11 mouse cellular contexts compared by ENCODE assay signal in the genomic region with DNA sequence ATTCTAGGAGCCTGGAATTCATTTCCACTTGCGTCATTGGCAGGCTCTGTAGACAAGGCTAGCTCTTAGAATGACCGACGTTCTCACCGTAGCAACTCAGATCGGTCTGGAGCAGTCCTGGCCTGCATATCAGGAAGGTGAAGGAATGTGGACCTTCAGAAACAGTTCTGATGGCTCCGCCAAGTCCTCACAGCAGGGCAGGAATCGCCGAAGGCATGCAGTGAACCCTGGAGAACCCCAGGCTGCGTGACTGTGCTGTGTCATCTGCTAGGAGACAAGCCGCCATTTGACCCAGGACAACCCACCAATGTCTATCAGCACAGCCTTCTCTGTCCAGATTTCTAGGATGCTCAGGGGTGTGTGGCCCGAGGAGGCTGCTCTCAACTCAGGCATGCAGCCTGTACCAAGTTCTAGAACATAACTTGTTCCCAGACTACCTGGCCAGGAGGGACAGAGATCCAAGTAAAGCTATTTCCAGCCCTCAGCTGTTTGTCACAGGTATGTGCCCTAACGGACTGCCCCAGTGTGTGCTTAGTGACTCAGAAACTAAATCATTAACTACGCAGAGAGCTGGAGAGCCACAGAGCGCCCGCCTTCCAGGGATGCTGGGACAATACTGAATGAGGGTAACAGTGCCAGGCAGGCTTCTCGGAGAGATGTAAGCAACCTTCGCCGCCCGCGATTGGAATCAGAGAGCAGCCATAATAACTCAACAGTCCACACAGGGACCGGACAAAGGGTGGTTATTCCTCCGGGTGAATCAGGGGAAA. TPM values are rescaled to one million over a fixed set of nuclear protein-coding genes. Genes with fewer than 3 reads are reported as not detected.
DNase-seq lines count a peak whose midpoint lies in the region; ATAC-seq and TF ChIP-seq lines count a peak whose summit lies in the region.
"Had no signal": no experiment of that assay in that cellular context is flagged by ENCODE, and none has a peak within 500 bp of the region (broad histone marks: within the 10 kb centered on the region; RNA-seq: fewer than 3 reads in every experiment).

No protein-coding gene starts in this region.

- no peak overlapping the region for H3K9ac ChIP-seq in lung, embryonic 16.5 days (ENCODE audit: low read length)
- no peak overlapping the region for H3K9ac ChIP-seq in forebrain, postnatal 0 days
- H3K9ac ChIP-seq: heart, embryonic 15.5 days; limb, embryonic 15.5 days had no signal

- H3K4me1 ChIP-seq in lung, embryonic 16.5 days (replicated peaks; ENCODE audit: control insufficient read depth, insufficient read depth, low read length), result peaks cover 20% of the 10 kb centered on the region
- peaks cover 4% of the 10 kb centered on the region; the same call in 1 of the 2 replicates for H3K4me1 ChIP-seq in forebrain, postnatal 0 days (ENCODE audit: insufficient read depth)

- H3K9me3 ChIP-seq in lung, embryonic 16.5 days (ENCODE audit: control insufficient read depth, low read length), result no peaks in the 10 kb centered on the region
- no peaks in the 10 kb centered on the region for H3K9me3 ChIP-seq in forebrain, postnatal 0 days (ENCODE audit: low read length)
- H3K9me3 ChIP-seq: heart, embryonic 15.5 days; limb, embryonic 15.5 days had no signal

- H3K27ac ChIP-seq in lung, embryonic 16.5 days (ENCODE audit: low read length), result peak overlapping the region; percentile 70
- no peak overlapping the region for H3K27ac ChIP-seq in forebrain, postnatal 0 days (ENCODE audit: low read depth, low read length)
- H3K27ac ChIP-seq: heart, embryonic 15.5 days; limb, embryonic 15.5 days had no signal

- H3K4me2 ChIP-seq in lung, embryonic 16.5 days (ENCODE audit: low read depth, low read length), result no peak overlapping the region
- no peak overlapping the region for H3K4me2 ChIP-seq in forebrain, postnatal 0 days (ENCODE audit: low read depth)
- H3K4me2 ChIP-seq: heart, embryonic 15.5 days; limb, embryonic 15.5 days had no signal

- H3K4me3 ChIP-seq in lung, embryonic 16.5 days (ENCODE audit: low read length), result no peak overlapping the region
- no peak overlapping the region for H3K4me3 ChIP-seq in forebrain, postnatal 0 days (ENCODE audit: low read depth, low read length)
- H3K4me3 ChIP-seq: heart, embryonic 15.5 days; limb, embryonic 15.5 days had no signal

- no peaks in the 10 kb centered on the region for H3K27me3 ChIP-seq in lung, embryonic 16.5 days (ENCODE audit: control insufficient read depth, insufficient read depth, low read depth, low read length)
- H3K27me3 ChIP-seq in forebrain, postnatal 0 days (ENCODE audit: insufficient read depth, low read length), result no peaks in the 10 kb centered on the region
- H3K27me3 ChIP-seq: heart, embryonic 15.5 days; limb, embryonic 15.5 days had no signal

- no peaks in the 10 kb centered on the region for H3K36me3 ChIP-seq in lung, embryonic 16.5 days (ENCODE audit: control insufficient read depth, insufficient read depth, low read length)
- H3K36me3 ChIP-seq in forebrain, postnatal 0 days (ENCODE audit: insufficient read depth), result no peaks in the 10 kb centered on the region; the same call in 1 of the 2 replicates
- H3K36me3 ChIP-seq: heart, embryonic 15.5 days had no signal

- 51% methylated on average over 22 of the region's 22 CpGs for WGBS in lung, embryonic 16.5 days
- WGBS in forebrain, postnatal 0 days, result 71% methylated on average over 22 of the region's 22 CpGs

- DNase-seq in urinary bladder, postnatal 25 days (ENCODE audit: low spot score), result peak; percentile 20
- DNase-seq in urinary bladder, postnatal 4 days (ENCODE audit: low spot score in 2 of 2), result no peak
- peak; percentile 79 to 91 for DNase-seq in kidney, postnatal 25 days
- no peak for DNase-seq in B cell, adult 2 months
- DNase-seq in forebrain, postnatal 0 days, result no peak
- no peak for DNase-seq in testis, postnatal 10 days (ENCODE audit: low spot score)
- no peak for DNase-seq in cerebellum, adult 11-12 months
- DNase-seq: right cerebral cortex, postnatal 4 days had no signal

- ATAC-seq in lung, embryonic 16.5 days (ENCODE audit: low read depth), result peak; percentile 85
- ATAC-seq in forebrain, postnatal 0 days, result no peak

- TF ChIP-seq CTCF in forebrain, postnatal 0 days (IDR thresholded peaks at IDR 0.05; ENCODE audit: low read depth), result no peak

RNA-seq across cellular contexts. Expression of a gene that starts 23.8 kb away (rescaled TPM):
- polyA plus RNA-seq in lung, embryonic 16.5 days (2015; fragmentation: Nextera tagmentation; extraction: Ambion mirVana), result 11.4 and 12.6 TPM in 2 replicates
- 4.2 and 5.3 TPM in 2 replicates for total RNA-seq in forebrain, postnatal 0 days (2014; rRNA removed)
- polyA plus RNA-seq in forebrain, postnatal 0 days (2015; fragmentation: Nextera tagmentation; extraction: Ambion mirVana), result 2.8 and 4.1 TPM in 2 replicates

Comparison
In these comparisons a context has a peak if more than half of its experiments do, and no peak if none do; other contexts are left out.
1. DNase-seq: peak in urinary bladder, postnatal 25 days (single experiment) and kidney, postnatal 25 days (2 of 2); none in urinary bladder, postnatal 4 days (0 of 2), B cell, adult 2 months (0 of 2), forebrain, postnatal 0 days (single experiment), testis, postnatal 10 days (single experiment) and cerebellum, adult 11-12 months (single experiment).